Mouse (Mus musculus) midbrain, embryonic 13.5 days (tissue): ENCODE results near the gene Usp48. TPM values are rescaled to one million over a fixed set of nuclear protein-coding genes. Genes with fewer than 3 reads are reported as not detected.

ENCODE experiments used
- ATAC-seq: fragments of 200-750 bp; cut with Nextera tagmentation; 2 replicates; pipeline ENCODE4 v1.8.0; 2017; ENCODE audit warnings: mild to moderate bottlenecking, moderate TSS enrichment, moderate library complexity
- H3K27ac ChIP-seq: fragments of 300-500 bp; sonication (generic); 2 replicates; pipeline ENCODE4 v1.5.1; 2015; ENCODE audit warnings: inconsistent platforms, mild to moderate bottlenecking, moderate library complexity
- H3K27me3 ChIP-seq: fragments of 300-500 bp; sonication (generic); 2 replicates; pipeline ENCODE4 v1.6.1; 2015; ENCODE audit warnings: mild to moderate bottlenecking, inconsistent platforms
- H3K36me3 ChIP-seq: fragments of 300-500 bp; sonication (generic); 2 replicates; pipeline ENCODE4 v1.6.1; 2015; ENCODE audit warnings: mild to moderate bottlenecking, inconsistent platforms
- H3K4me1 ChIP-seq: fragments of 300-500 bp; sonication (generic); replicated peaks from 2 replicates; pipeline ENCODE4 v1.6.1; 2015; ENCODE audit warnings: inconsistent platforms
- H3K4me2 ChIP-seq: fragments of 300-500 bp; sonication (generic); replicated peaks from 2 replicates; pipeline ENCODE4 v1.6.1; 2015; ENCODE audit warnings: moderate library complexity, mild to moderate bottlenecking, inconsistent platforms
- H3K4me3 ChIP-seq: fragments of 300-500 bp; sonication (generic); replicated peaks from 2 replicates; pipeline ENCODE4 v1.5.1; 2015; ENCODE audit warnings: mild to moderate bottlenecking, inconsistent platforms
- H3K9ac ChIP-seq: fragments of 300-500 bp; sonication (generic); replicated peaks from 2 replicates; pipeline ENCODE4 v1.6.1; 2015; ENCODE audit warnings: mild to moderate bottlenecking, inconsistent platforms
- H3K9me3 ChIP-seq: fragments of 300-500 bp; sonication (generic); 2 replicates; pipeline ENCODE4 v1.6.1; 2016; ENCODE audit warnings: mild to moderate bottlenecking, inconsistent platforms
- WGBS: fragments of 180-500 bp; shearing (Covaris S2); methylation state at CpG from one replicate; pipeline ENCODE4 v1.1.7; 2015; 5-methylcytosine and 5-hydroxymethylcytosine counted together
- polyA plus RNA-seq: library from polyadenylated mRNA; unstranded; fragments of >200 nt; fragmentation: Nextera tagmentation; extraction: Ambion mirVana; gene quantifications from 2 replicates; pipeline ENCODE4 v1.2.1, GENCODE M21; 2015

Usp48 gene
- polyA plus RNA-seq, 1 experiment from 2014 or later: 72.9 TPM

DNA sequence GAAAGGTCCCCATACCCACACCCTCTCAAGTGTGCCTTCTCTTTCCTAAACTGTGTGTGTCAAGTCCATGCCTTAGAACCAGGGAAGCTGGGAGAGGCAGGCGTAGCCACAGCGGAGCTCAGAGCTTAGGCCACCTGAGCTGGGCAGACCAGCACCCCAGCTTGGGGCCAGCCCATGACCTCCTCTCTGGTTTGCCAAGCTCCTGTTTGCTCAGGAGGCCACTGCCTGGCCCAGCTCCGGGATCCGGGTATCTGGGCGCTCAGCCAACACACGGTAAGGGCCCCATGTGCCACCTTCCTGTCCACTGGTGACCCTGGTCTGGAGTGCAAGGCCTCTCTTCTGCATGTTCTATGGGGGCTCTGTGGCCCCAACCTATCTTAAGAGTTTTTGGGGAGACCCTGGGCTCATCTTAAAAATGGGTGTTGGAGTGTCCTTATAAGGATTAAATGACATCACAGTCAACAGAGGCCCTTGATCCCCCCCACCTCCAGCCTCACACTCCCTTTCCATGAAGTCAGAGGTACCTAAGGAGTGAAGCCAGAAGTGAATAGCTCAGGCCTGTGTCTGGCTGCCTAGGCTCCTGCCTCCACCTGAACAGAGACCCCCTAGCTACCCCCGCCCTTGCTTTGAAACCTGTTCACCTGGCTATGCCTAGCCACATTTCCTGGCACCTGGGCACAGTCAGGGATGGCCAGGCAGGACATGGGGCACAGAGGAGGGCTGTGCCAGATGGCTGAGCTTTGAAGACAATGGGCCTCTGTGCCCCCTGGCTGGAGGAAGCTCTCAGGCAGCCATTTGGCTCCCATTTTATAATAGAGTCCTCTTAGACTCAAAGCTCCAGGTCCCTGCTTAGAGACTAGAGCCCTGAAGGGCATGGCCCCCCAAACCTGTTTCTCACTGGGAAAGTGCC is 104.8 kb downstream of the Usp48 start:
- ATAC-seq: no peak
- Histone ChIP-seq H3K27me3 (no peaks in the 10 kb centered on the region), H3K4me2 (no peak overlapping the region), H3K9me3 (no peaks in the 10 kb centered on the region), H3K9ac (no peak overlapping the region), H3K4me3 (no peak overlapping the region), H3K27ac (no peak overlapping the region), H3K36me3 (no peaks in the 10 kb centered on the region), H3K4me1 (peaks cover 30% of the 10 kb centered on the region)
- 84% methylated on average over 7 of the region's 7 CpGs for WGBS

DNA sequence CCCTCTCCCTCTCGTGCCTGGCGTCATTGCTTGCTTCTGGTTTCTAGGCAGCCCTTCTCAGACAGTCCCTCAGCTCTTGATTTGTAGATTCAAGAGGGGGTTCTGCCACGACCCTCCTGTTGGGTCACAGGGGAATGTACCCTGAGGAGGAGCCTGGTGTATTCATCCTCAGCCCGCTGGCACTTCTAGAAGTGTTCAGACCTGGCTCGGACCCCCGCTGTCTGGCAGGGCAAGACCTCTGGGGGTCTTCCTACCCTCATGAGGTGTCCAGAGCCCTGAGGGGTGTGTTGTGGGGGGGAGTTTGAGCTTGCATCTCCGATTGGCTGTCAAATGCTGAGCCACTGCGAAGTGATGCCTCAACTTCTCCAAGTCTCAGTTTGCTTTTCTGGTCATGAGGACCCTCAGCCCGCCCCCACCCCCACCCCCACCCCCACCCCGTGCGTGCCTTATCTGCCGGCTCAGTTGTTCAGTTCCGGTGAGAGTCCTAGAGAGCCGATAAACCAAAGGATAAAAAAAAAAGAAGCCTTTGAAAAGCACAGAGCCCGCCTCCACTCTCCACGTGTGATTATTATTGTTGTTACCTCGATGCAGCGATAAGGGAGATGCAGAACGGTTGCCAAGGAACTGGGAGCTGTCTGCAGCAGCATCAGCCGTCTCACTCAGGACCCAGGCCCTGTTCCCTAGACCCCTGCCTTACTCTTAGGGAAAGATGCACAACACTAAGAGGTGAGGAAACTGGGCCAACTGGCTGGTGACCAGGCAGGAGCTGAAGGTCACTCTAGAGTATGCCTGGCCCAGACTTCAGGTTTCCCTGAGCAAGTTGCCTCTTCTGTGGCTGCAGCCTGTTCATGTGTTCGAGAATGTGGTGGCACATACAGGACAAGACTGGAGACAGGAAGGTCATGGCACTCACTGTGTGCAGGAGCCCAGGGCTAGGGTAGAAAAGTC is 106.0 kb downstream of the Usp48 start:
- H3K4me3 ChIP-seq: no peak overlapping the region
- no peak for ATAC-seq
- 50% methylated on average over 18 of the region's 21 CpGs for WGBS
- H3K27ac ChIP-seq: no peak overlapping the region; the same call in 1 of the 2 replicates
- H3K9me3 ChIP-seq: no peaks in the 10 kb centered on the region
- 0 out of 2 replicates have a peak overlapping the region, but pooled peaks have one; percentile 23 for H3K9ac ChIP-seq
- no peak overlapping the region for H3K4me2 ChIP-seq
- H3K27me3 ChIP-seq: no peaks in the 10 kb centered on the region
- peaks cover 33% of the 10 kb centered on the region for H3K4me1 ChIP-seq
- no peaks in the 10 kb centered on the region for H3K36me3 ChIP-seq

- Histone ChIP-seq H3K9me3 (no peaks in the 10 kb centered on the region), H3K27ac (no peak overlapping the region), H3K36me3 (no peaks in the 10 kb centered on the region), H3K4me2 (no peak overlapping the region), H3K9ac (no peak overlapping the region), H3K4me1 (peaks cover 34% of the 10 kb centered on the region), H3K27me3 (no peaks in the 10 kb centered on the region), H3K4me3 (no peak overlapping the region)
- ATAC-seq: no peak
- 76% methylated on average over 6 of the region's 6 CpGs for WGBS
Observed at GRCm38 (mm10) chr4:137700960-137701359, 107.4 kb downstream of the Usp48 start.

GRCm38 (mm10) chr4:137703077-137703476 is 109.5 kb downstream of the Usp48 start:
- Histone ChIP-seq H3K9ac (no peak overlapping the region), H3K4me1 (peaks cover 45% of the 10 kb centered on the region), H3K27me3 (peaks cover 1% of the 10 kb centered on the region; the same call in 1 of the 2 replicates), H3K4me3 (no peak overlapping the region), H3K27ac (no peak overlapping the region), H3K36me3 (no peaks in the 10 kb centered on the region), H3K9me3 (no peaks in the 10 kb centered on the region), H3K4me2 (no peak overlapping the region)
- ATAC-seq: no peak
- 91% methylated on average over 5 of the region's 5 CpGs for WGBS

GRCm38 (mm10) chr4:137704561-137704960 is 111.0 kb downstream of the Usp48 start:
- Histone ChIP-seq H3K9me3 (no peaks in the 10 kb centered on the region), H3K9ac (no peak overlapping the region), H3K4me2 (no peak overlapping the region), H3K27ac (no peak overlapping the region), H3K27me3 (peaks cover 3% of the 10 kb centered on the region; the same call in 1 of the 2 replicates), H3K36me3 (no peaks in the 10 kb centered on the region), H3K4me1 (peaks cover 45% of the 10 kb centered on the region), H3K4me3 (no peak overlapping the region)
- 50% methylated on average over 2 of the region's 2 CpGs for WGBS
- no peak for ATAC-seq

DNA sequence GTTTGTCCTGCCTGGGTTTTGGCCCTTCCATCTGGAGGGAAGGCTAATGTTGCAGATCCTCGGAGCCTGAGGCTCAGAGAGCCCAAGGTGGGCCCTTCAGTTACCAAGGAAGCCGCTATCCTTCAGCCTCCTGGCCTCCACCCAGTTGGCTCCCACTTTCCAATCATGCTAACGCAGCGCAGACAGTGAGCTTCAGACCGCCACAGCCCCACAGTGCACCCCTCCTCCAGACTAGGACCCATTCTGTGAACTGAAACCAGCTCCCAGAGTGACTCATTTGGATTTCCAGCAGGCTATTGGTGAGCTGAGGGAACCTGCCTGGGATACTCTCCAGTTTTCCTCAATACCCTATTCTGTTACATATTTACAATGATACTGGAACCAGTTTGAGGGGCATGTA is 111.8 kb downstream of the Usp48 start:
- Histone ChIP-seq H3K4me3 (no peak overlapping the region), H3K27ac (no peak overlapping the region), H3K9ac (no peak overlapping the region), H3K27me3 (peaks cover 3% of the 10 kb centered on the region; the same call in 1 of the 2 replicates), H3K4me2 (no peak overlapping the region), H3K4me1 (peaks cover 42% of the 10 kb centered on the region), H3K36me3 (no peaks in the 10 kb centered on the region), H3K9me3 (no peaks in the 10 kb centered on the region)
- WGBS: 77% methylated on average over 5 of the region's 5 CpGs
- ATAC-seq: no peak

- peak overlapping the region; percentile 85 for H3K4me2 ChIP-seq
- peak; percentile 24; the same call in 1 of the 2 replicates for ATAC-seq
- 0 out of 2 replicates have a peak overlapping the region, but pooled peaks have one; percentile 82 for H3K9ac ChIP-seq
- no peaks in the 10 kb centered on the region for H3K36me3 ChIP-seq
- WGBS: 71% methylated on average over 7 of the region's 7 CpGs
- H3K9me3 ChIP-seq: no peaks in the 10 kb centered on the region
- peaks cover 6% of the 10 kb centered on the region; the same call in 1 of the 2 replicates for H3K27me3 ChIP-seq
- H3K4me1 ChIP-seq: peaks cover 42% of the 10 kb centered on the region
- peak overlapping the region; percentile 44 for H3K27ac ChIP-seq
- H3K4me3 ChIP-seq: no peak overlapping the region
Observed at GRCm38 (mm10) chr4:137706510-137706909, 113.0 kb downstream of the Usp48 start.

DNA sequence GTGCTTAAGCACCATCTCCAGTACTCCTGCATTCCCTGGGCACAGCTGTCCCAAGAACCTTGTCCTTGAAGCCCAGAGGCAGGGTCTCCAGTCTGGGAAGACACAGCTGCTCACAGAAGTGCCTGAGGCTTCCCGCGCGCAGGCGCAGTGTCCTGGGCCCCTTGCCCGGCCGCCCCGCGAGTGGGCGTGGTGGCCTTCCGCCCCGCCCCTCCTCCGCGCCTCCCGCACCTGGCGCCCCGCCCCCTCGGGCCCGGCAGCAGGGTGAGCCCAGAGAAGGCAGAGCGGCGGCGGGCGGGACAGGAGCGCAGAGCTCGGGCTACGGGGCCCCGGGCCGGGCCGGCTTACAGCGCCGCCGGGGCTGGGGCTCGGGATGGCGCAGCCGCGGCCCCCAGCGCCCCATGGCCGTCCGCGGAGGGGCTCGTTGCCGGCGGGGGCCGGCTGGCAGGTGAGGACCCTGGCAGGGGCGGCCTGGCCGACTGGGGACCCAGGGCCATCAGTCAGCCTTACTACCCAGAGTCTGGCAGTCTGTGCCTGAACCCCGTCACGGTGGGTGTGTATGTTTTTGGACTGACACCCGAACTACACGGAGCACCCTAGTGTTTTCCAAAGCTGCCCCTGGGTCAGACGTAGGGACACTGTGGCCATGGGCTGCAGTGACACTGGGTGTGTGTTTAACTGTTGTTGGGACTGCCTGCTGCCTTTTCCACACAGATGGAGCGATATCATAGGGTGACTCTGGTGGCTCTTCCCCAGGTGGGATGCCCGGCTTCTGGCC is 113.8 kb downstream of the Usp48 start:
- H3K9me3 ChIP-seq: no peaks in the 10 kb centered on the region
- ATAC-seq: peak; percentile 88
- peak overlapping the region; percentile 85 for H3K4me2 ChIP-seq
- peak overlapping the region; percentile 82 for H3K9ac ChIP-seq
- H3K27me3 ChIP-seq: peaks cover 6% of the 10 kb centered on the region; the same call in 1 of the 2 replicates
- H3K27ac ChIP-seq: peak overlapping the region; percentile 51; the same call in 1 of the 2 replicates
- H3K4me3 ChIP-seq: peak overlapping the region; percentile 60
- 0 out of 2 replicates have a peak, but pooled peaks cover under 1% of the 10 kb centered on the region for H3K36me3 ChIP-seq
- H3K4me1 ChIP-seq: peaks cover 42% of the 10 kb centered on the region
- 3% methylated on average over 52 of the region's 52 CpGs for WGBS

Other genes starting within 250 kb of the Usp48 start
- gene Cdc42, start 236.0 kb upstream of the Usp48 start, polyA plus RNA-seq: 749 and 804 TPM in 2 replicates
- gene Cela3a, start 184.0 kb upstream of the Usp48 start, polyA plus RNA-seq: not detected in 2 replicates
- gene Cela3b, start 163.2 kb upstream of the Usp48 start, polyA plus RNA-seq: not detected in 2 replicates
- gene 1700013G24Rik, start 140.5 kb upstream of the Usp48 start, polyA plus RNA-seq: not detected in 2 replicates
- gene Hspg2, start 125.0 kb upstream of the Usp48 start, polyA plus RNA-seq: 4.2 and 5.0 TPM in 2 replicates
- 0.58 TPM in 1 of 2 replicates, not detected in the other for gene Ldlrad2, start 19.2 kb upstream of the Usp48 start, polyA plus RNA-seq
- 28.5 and 30.4 TPM in 2 replicates for gene Rap1gap, start 71.0 kb downstream of the Usp48 start, polyA plus RNA-seq
- gene Alpl, start 202.6 kb downstream of the Usp48 start, polyA plus RNA-seq: 8.0 and 9.3 TPM in 2 replicates